Mouse (Mus musculus) C2C12 (cell line): ENCODE data around the gene Pcbp3.

Experiments used
- CEBPB ChIP-seq: IDR thresholded peaks from one replicate; pipeline ENCODE4 v1.6.1; 2011; ENCODE audit warnings: low read depth, mild to moderate bottlenecking, control low read depth, moderate library complexity
- CTCF ChIP-seq: IDR thresholded peaks from one replicate; pipeline ENCODE4 v1.5.1; 2011; ENCODE audit not compliant: control insufficient read depth, insufficient read depth, insufficient read length
- MAX ChIP-seq: IDR thresholded peaks from one replicate; pipeline ENCODE4 v1.6.1; 2011; ENCODE audit warnings: mild to moderate bottlenecking, control low read depth
- MYOG ChIP-seq: IDR thresholded peaks from one replicate; pipeline ENCODE4 v1.6.1; 2011; ENCODE audit not compliant: control insufficient read depth, insufficient read length; ENCODE audit errors: extremely low read depth
- USF1 ChIP-seq: IDR thresholded peaks from one replicate; pipeline ENCODE4 v1.6.1; 2011; ENCODE audit warnings: low read depth, mild to moderate bottlenecking, control low read depth, moderate library complexity

DNA sequence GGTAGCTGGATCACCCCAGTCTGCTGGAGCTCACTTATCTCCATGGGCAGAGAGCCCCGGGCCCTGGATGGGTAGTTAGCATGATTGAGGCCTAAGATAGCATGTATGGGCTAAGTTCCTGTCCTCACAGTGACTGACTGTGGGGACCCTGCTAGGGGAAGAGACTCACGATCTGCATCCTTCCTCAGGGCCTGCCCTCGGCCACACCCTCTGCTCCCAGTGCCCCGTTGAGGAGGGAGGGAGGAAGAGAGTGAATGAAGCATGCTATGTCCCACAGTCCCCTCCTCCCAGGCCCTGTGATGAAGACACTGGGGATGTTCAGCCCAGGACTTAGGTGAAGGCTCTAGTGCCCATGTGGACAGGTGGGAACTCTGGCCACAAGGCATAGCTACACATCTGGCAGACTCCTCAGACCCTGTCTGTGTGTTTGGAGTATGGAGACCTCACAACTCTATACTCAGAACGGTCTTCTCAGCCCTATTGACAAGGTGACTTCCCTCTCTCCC, 237.4 kb downstream of the Pcbp3 start:
- no peak for TF ChIP-seq CTCF
- no peak for TF ChIP-seq MAX
- TF ChIP-seq MYOG: no peak
- TF ChIP-seq USF1: no peak
- TF ChIP-seq CEBPB: no peak
